Mouse (Mus musculus) neural tube, embryonic 11.5 days (tissue): Measurements from ENCODE around the gene Pofut2. TPM values are rescaled to one million over a fixed set of nuclear protein-coding genes. Genes with fewer than 3 reads are reported as not detected.

Experiments used
- ATAC-seq: fragments of 200-750 bp; cut with Nextera tagmentation; 2 replicates; pipeline ENCODE4 v1.8.0; 2017; ENCODE audit warnings: moderate number of reproducible peaks, mild to moderate bottlenecking, moderate TSS enrichment, moderate library complexity; ENCODE audit not compliant: insufficient read depth, low FRiP score, low TSS enrichment
- DNase-seq: peaks from one replicate; pipeline ENCODE4 v3.0.0-alpha.2; 2015; ENCODE audit warnings: low spot score
- H3K27ac ChIP-seq: fragments of 300-500 bp; sonication (generic); 2 replicates; pipeline ENCODE4 v1.5.1; 2014; ENCODE audit warnings: low read depth, mild to moderate bottlenecking, low read length
- H3K27me3 ChIP-seq: fragments of 300-500 bp; sonication (generic); 2 replicates; pipeline ENCODE4 v1.6.1; 2014; ENCODE audit warnings: mild to moderate bottlenecking, low read length, mixed read lengths; ENCODE audit not compliant: control insufficient read depth, insufficient read depth
- H3K36me3 ChIP-seq: fragments of 300-500 bp; sonication (generic); 2 replicates; pipeline ENCODE4 v1.6.1; 2014; ENCODE audit warnings: mild to moderate bottlenecking, low read length, moderate library complexity, mixed read lengths; ENCODE audit not compliant: control insufficient read depth, insufficient read depth
- H3K4me1 ChIP-seq: fragments of 300-500 bp; sonication (generic); 2 replicates; pipeline ENCODE4 v1.6.1; 2014; ENCODE audit warnings: low read length, mixed read lengths; ENCODE audit not compliant: control insufficient read depth, insufficient read depth
- H3K4me2 ChIP-seq: fragments of 300-500 bp; sonication (generic); 2 replicates; pipeline ENCODE4 v1.6.1; 2014; ENCODE audit warnings: low read depth, mild to moderate bottlenecking, moderate library complexity
- H3K4me3 ChIP-seq: fragments of 300-500 bp; sonication (generic); 2 replicates; pipeline ENCODE4 v1.5.1; 2014; ENCODE audit warnings: low read depth, low read length
- H3K9ac ChIP-seq: fragments of 300-500 bp; sonication (generic); 2 replicates; pipeline ENCODE4 v1.6.1; 2014; ENCODE audit warnings: mild to moderate bottlenecking, low read length
- H3K9me3 ChIP-seq: fragments of 300-500 bp; sonication (generic); 2 replicates; pipeline ENCODE4 v1.6.1; 2016; ENCODE audit warnings: low read length; ENCODE audit not compliant: control insufficient read depth
- WGBS: fragments of 180-500 bp; shearing (Covaris S2); extraction: QIAGEN DNeasy Blood & Tissue Kit; methylation state at CpG from one replicate; pipeline ENCODE4 v1.1.7; 2014; 5-methylcytosine and 5-hydroxymethylcytosine counted together
- polyA plus RNA-seq: library from polyadenylated mRNA; unstranded; fragments of >200 nt; fragmentation: Nextera tagmentation; extraction: Ambion mirVana; gene quantifications from 2 replicates; pipeline ENCODE4 v1.2.1, GENCODE M21; 2014

Gene Pofut2
- polyA plus RNA-seq, 1 experiment from 2014 or later: 77.8 TPM

GRCm38 (mm10) chr10:77237795-77238580 is 21.0 kb upstream of the Pofut2 start:
- no peak overlapping the region for H3K9ac ChIP-seq
- H3K36me3 ChIP-seq: no peaks in the 10 kb centered on the region
- no peak overlapping the region for H3K27ac ChIP-seq
- DNase-seq (no peak), ATAC-seq (no peak)
- WGBS: 77% methylated on average over 16 of the region's 16 CpGs
- H3K27me3 ChIP-seq: no peaks in the 10 kb centered on the region
- no peak overlapping the region for H3K4me2 ChIP-seq
- no peaks in the 10 kb centered on the region for H3K9me3 ChIP-seq
- H3K4me1 ChIP-seq: no peaks in the 10 kb centered on the region
- no peak overlapping the region for H3K4me3 ChIP-seq

- Histone ChIP-seq H3K36me3 (no peaks in the 10 kb centered on the region), H3K4me1 (peaks cover 3% of the 10 kb centered on the region; the same call in 1 of the 2 replicates), H3K4me3 (no peak overlapping the region), H3K27ac (no peak overlapping the region), H3K9me3 (no peaks in the 10 kb centered on the region), H3K27me3 (no peaks in the 10 kb centered on the region), H3K9ac (no peak overlapping the region), H3K4me2 (no peak overlapping the region)
- 77% methylated on average over 8 of the region's 8 CpGs for WGBS
- ATAC-seq: no peak
- DNase-seq: no peak
Observed at GRCm38 (mm10) chr10:77240764-77241163, 18.3 kb upstream of the Pofut2 start.

- no peak overlapping the region for H3K4me3 ChIP-seq
- H3K4me1 ChIP-seq: peaks cover 6% of the 10 kb centered on the region; the same call in 1 of the 2 replicates
- no peaks in the 10 kb centered on the region for H3K27me3 ChIP-seq
- H3K4me2 ChIP-seq: no peak overlapping the region
- H3K27ac ChIP-seq: no peak overlapping the region
- DNase-seq: no peak
- WGBS: 74% methylated on average over 3 of the region's 3 CpGs
- no peak for ATAC-seq
- no peaks in the 10 kb centered on the region for H3K36me3 ChIP-seq
- H3K9ac ChIP-seq: no peak overlapping the region
- H3K9me3 ChIP-seq: no peaks in the 10 kb centered on the region
Observed at GRCm38 (mm10) chr10:77242396-77242795, 16.6 kb upstream of the Pofut2 start.

- Histone ChIP-seq H3K4me1 (peaks cover 7% of the 10 kb centered on the region; the same call in 1 of the 2 replicates), H3K27ac (no peak overlapping the region), H3K27me3 (no peaks in the 10 kb centered on the region), H3K4me2 (no peak overlapping the region), H3K36me3 (no peaks in the 10 kb centered on the region), H3K4me3 (no peak overlapping the region), H3K9ac (no peak overlapping the region), H3K9me3 (no peaks in the 10 kb centered on the region)
- DNase-seq (no peak), ATAC-seq (no peak)
- WGBS: 90% methylated on average over 14 of the region's 14 CpGs
Observed at GRCm38 (mm10) chr10:77242871-77243270, 16.1 kb upstream of the Pofut2 start.

- Histone ChIP-seq H3K36me3 (no peaks in the 10 kb centered on the region), H3K9ac (no peak overlapping the region), H3K27me3 (no peaks in the 10 kb centered on the region), H3K9me3 (no peaks in the 10 kb centered on the region), H3K4me2 (no peak overlapping the region), H3K4me3 (no peak overlapping the region), H3K4me1 (peaks cover 7% of the 10 kb centered on the region; the same call in 1 of the 2 replicates), H3K27ac (no peak overlapping the region)
- ATAC-seq (no peak), DNase-seq (no peak)
- 75% methylated on average over 11 of the region's 11 CpGs for WGBS
Observed at GRCm38 (mm10) chr10:77243572-77244161, 15.4 kb upstream of the Pofut2 start.

- DNase-seq (no peak), ATAC-seq (no peak)
- no peak overlapping the region for H3K9ac ChIP-seq
- no peaks in the 10 kb centered on the region for H3K36me3 ChIP-seq
- no peaks in the 10 kb centered on the region for H3K27me3 ChIP-seq
- H3K4me3 ChIP-seq: no peak overlapping the region
- H3K4me1 ChIP-seq: peaks cover 7% of the 10 kb centered on the region; the same call in 1 of the 2 replicates
- no peak overlapping the region for H3K4me2 ChIP-seq
- 90% methylated on average over 6 of the region's 6 CpGs for WGBS
- no peaks in the 10 kb centered on the region for H3K9me3 ChIP-seq
- H3K27ac ChIP-seq: no peak overlapping the region
Observed at GRCm38 (mm10) chr10:77244777-77245176, 14.2 kb upstream of the Pofut2 start.

- WGBS: 90% methylated on average over 5 of the region's 5 CpGs
- H3K4me3 ChIP-seq: no peak overlapping the region
- no peaks in the 10 kb centered on the region for H3K27me3 ChIP-seq
- H3K4me1 ChIP-seq: peaks cover 9% of the 10 kb centered on the region; the same call in 1 of the 2 replicates
- no peak overlapping the region for H3K4me2 ChIP-seq
- H3K36me3 ChIP-seq: no peaks in the 10 kb centered on the region
- H3K27ac ChIP-seq: no peak overlapping the region
- no peak overlapping the region for H3K9ac ChIP-seq
- H3K9me3 ChIP-seq: no peaks in the 10 kb centered on the region
- no peak for DNase-seq
- no peak for ATAC-seq
Observed at GRCm38 (mm10) chr10:77247048-77247447, 12.0 kb upstream of the Pofut2 start.

- 64% methylated on average over 7 of the region's 7 CpGs for WGBS
- no peak overlapping the region for H3K4me3 ChIP-seq
Observed at GRCm38 (mm10) chr10:77247707-77248106, 11.3 kb upstream of the Pofut2 start.

More at GRCm38 (mm10) chr10:77247707-77248106, 11.3 kb upstream of the Pofut2 start:
- Histone ChIP-seq H3K4me2 (no peak overlapping the region), H3K4me1 (peaks cover 14% of the 10 kb centered on the region), H3K9me3 (no peaks in the 10 kb centered on the region), H3K36me3 (no peaks in the 10 kb centered on the region), H3K9ac (no peak overlapping the region), H3K27ac (no peak overlapping the region), H3K27me3 (no peaks in the 10 kb centered on the region)
- DNase-seq (no peak), ATAC-seq (no peak)
